Mouse (Mus musculus) embryonic facial prominence, embryonic 10.5 days (tissue): ENCODE results near the gene Zbtb37. TPM values are rescaled to one million over a fixed set of nuclear protein-coding genes. Genes with fewer than 3 reads are reported as not detected.

Experiments used
- DNase-seq: peaks from one replicate; pipeline ENCODE4 v3.0.0-alpha.2; 2017; ENCODE audit warnings: low spot score
- H3K27ac ChIP-seq: fragments of 300-500 bp; sonication (generic); replicated peaks from 2 replicates; pipeline ENCODE4 v1.5.1; 2016; ENCODE audit warnings: mild to moderate bottlenecking
- H3K27me3 ChIP-seq: fragments of 300-500 bp; sonication (generic); replicated peaks from 2 replicates; pipeline ENCODE4 v1.6.1; 2016; ENCODE audit warnings: low read depth, mild to moderate bottlenecking; ENCODE audit not compliant: poor library complexity, severe bottlenecking
- H3K36me3 ChIP-seq: fragments of 300-500 bp; sonication (generic); replicated peaks from 2 replicates; pipeline ENCODE4 v1.6.1; 2016; ENCODE audit warnings: mild to moderate bottlenecking, moderate library complexity
- H3K4me1 ChIP-seq: fragments of 300-500 bp; sonication (generic); 2 replicates; pipeline ENCODE4 v1.6.1; 2016
- H3K4me3 ChIP-seq: fragments of 300-500 bp; sonication (generic); 2 replicates; pipeline ENCODE4 v1.5.1; 2016; ENCODE audit warnings: mild to moderate bottlenecking, moderate library complexity
- H3K9me3 ChIP-seq: fragments of 300-500 bp; sonication (generic); 2 replicates; pipeline ENCODE4 v1.6.1; 2016; ENCODE audit warnings: mild to moderate bottlenecking
- WGBS: fragments of 180-500 bp; shearing (Covaris S2); methylation state at CpG from one replicate; pipeline ENCODE4 v1.1.7; 2016; 5-methylcytosine and 5-hydroxymethylcytosine counted together
- polyA plus RNA-seq: library from polyadenylated mRNA; unstranded; fragments of >200 nt; fragmentation: Nextera tagmentation; extraction: Ambion mirVana; gene quantifications from 2 replicates; pipeline ENCODE4 v1.2.1, GENCODE M21; 2016

The Zbtb37 gene
- polyA plus RNA-seq = 5.7 TPM in 2 replicates

GRCm38 (mm10) chr1:161034435-161035280, at the start of gene Zbtb37:
Zbtb37 (minus strand) TSS chr1:161034849.
- under 1% methylated on average over 76 of the region's 76 CpGs for WGBS
- Histone ChIP-seq H3K36me3 (peaks cover 72% of the 10 kb centered on the region), H3K9me3 (no peaks in the 10 kb centered on the region), H3K4me3 (peak within 1 kb of the TSS; percentile 86), H3K27ac (peak within 1 kb of the TSS; percentile 97), H3K27me3 (no peaks in the 10 kb centered on the region), H3K4me1 (peaks cover 15% of the 10 kb centered on the region)
- DNase-seq = peak; percentile 100

GRCm38 (mm10) chr1:161077243-161077642, 42.6 kb upstream of the Zbtb37 start:
- Histone ChIP-seq H3K27me3 (no peaks in the 10 kb centered on the region), H3K4me1 (peaks cover 17% of the 10 kb centered on the region), H3K27ac (no peak overlapping the region), H3K36me3 (peaks cover 73% of the 10 kb centered on the region), H3K9me3 (no peaks in the 10 kb centered on the region), H3K4me3 (no peak overlapping the region)
- 96% methylated on average over 3 of the region's 3 CpGs for WGBS
- no peak for DNase-seq

GRCm38 (mm10) chr1:161076238-161076637, 41.6 kb upstream of the Zbtb37 start:
- H3K4me3 ChIP-seq = no peak overlapping the region
- H3K4me1 ChIP-seq = peaks cover 25% of the 10 kb centered on the region
- H3K27me3 ChIP-seq = no peaks in the 10 kb centered on the region
- DNase-seq = no peak
- peaks cover 67% of the 10 kb centered on the region for H3K36me3 ChIP-seq
- 88% methylated on average over 6 of the region's 6 CpGs for WGBS
- H3K9me3 ChIP-seq = no peaks in the 10 kb centered on the region
- H3K27ac ChIP-seq = no peak overlapping the region

GRCm38 (mm10) chr1:161071272-161071620, 36.6 kb upstream of the Zbtb37 start:
- H3K4me1 ChIP-seq = peaks cover 32% of the 10 kb centered on the region
- no peaks in the 10 kb centered on the region for H3K9me3 ChIP-seq
- H3K27ac ChIP-seq = peak overlapping the region; percentile 91
- WGBS = under 1% methylated on average over 12 of the region's 12 CpGs
- peak overlapping the region; percentile 83 for H3K4me3 ChIP-seq
- peaks cover 19% of the 10 kb centered on the region for H3K36me3 ChIP-seq
- DNase-seq = no peak
- H3K27me3 ChIP-seq = no peaks in the 10 kb centered on the region

- Histone ChIP-seq H3K36me3 (peaks cover 13% of the 10 kb centered on the region), H3K4me3 (peak within 1 kb of the TSS; percentile 83), H3K4me1 (peaks cover 32% of the 10 kb centered on the region), H3K9me3 (no peaks in the 10 kb centered on the region), H3K27ac (peak within 1 kb of the TSS; percentile 91), H3K27me3 (no peaks in the 10 kb centered on the region)
- under 1% methylated on average over 57 of the region's 57 CpGs for WGBS
- DNase-seq = peak; percentile 95
Observed at GRCm38 (mm10) chr1:161070352-161071271, 36.0 kb upstream of the Zbtb37 start, which contains the start of the genes Dars2 and Cenpl. Dars2 (minus strand) TSS chr1:161070658. Cenpl (plus strand) TSS chr1:161070713.

GRCm38 (mm10) chr1:161063351-161063750, 28.7 kb upstream of the Zbtb37 start:
- DNase-seq = no peak
- 78% methylated on average over 1 of the region's 1 CpGs for WGBS
- H3K4me1 ChIP-seq = no peaks in the 10 kb centered on the region
- H3K36me3 ChIP-seq = peaks cover 49% of the 10 kb centered on the region
- H3K4me3 ChIP-seq = no peak overlapping the region
- no peaks in the 10 kb centered on the region for H3K9me3 ChIP-seq
- no peak overlapping the region for H3K27ac ChIP-seq
- H3K27me3 ChIP-seq = no peaks in the 10 kb centered on the region

- no peaks in the 10 kb centered on the region for H3K4me1 ChIP-seq
- no peak for DNase-seq
- no peak overlapping the region for H3K27ac ChIP-seq
- no peak overlapping the region for H3K4me3 ChIP-seq
- H3K9me3 ChIP-seq = no peaks in the 10 kb centered on the region
- H3K27me3 ChIP-seq = no peaks in the 10 kb centered on the region
- WGBS = 96% methylated on average over 1 of the region's 1 CpGs
- peaks cover 83% of the 10 kb centered on the region for H3K36me3 ChIP-seq
Observed at GRCm38 (mm10) chr1:161057164-161057563, 22.5 kb upstream of the Zbtb37 start.

- DNase-seq = no peak
- Histone ChIP-seq H3K4me1 (no peaks in the 10 kb centered on the region), H3K36me3 (peaks cover 97% of the 10 kb centered on the region), H3K9me3 (no peaks in the 10 kb centered on the region), H3K27ac (no peak overlapping the region), H3K27me3 (no peaks in the 10 kb centered on the region), H3K4me3 (no peak overlapping the region)
- 87% methylated on average over 3 of the region's 3 CpGs for WGBS
Observed at GRCm38 (mm10) chr1:161046972-161047371, 12.3 kb upstream of the Zbtb37 start.

GRCm38 (mm10) chr1:161041261-161042020, 6.8 kb upstream of the Zbtb37 start:
- Histone ChIP-seq H3K27me3 (no peaks in the 10 kb centered on the region), H3K27ac (no peak overlapping the region), H3K36me3 (peaks cover 83% of the 10 kb centered on the region), H3K9me3 (no peaks in the 10 kb centered on the region), H3K4me3 (no peak overlapping the region), H3K4me1 (peaks cover 6% of the 10 kb centered on the region; the same call in 1 of the 2 replicates)
- no peak for DNase-seq
- WGBS = 90% methylated on average over 7 of the region's 7 CpGs

GRCm38 (mm10) chr1:161040855-161041254, 6.2 kb upstream of the Zbtb37 start:
- no peak overlapping the region for H3K4me3 ChIP-seq
- DNase-seq = no peak
- H3K27ac ChIP-seq = no peak overlapping the region
- no peaks in the 10 kb centered on the region for H3K9me3 ChIP-seq
- no peaks in the 10 kb centered on the region for H3K27me3 ChIP-seq
- H3K36me3 ChIP-seq = peaks cover 83% of the 10 kb centered on the region
- peaks cover 6% of the 10 kb centered on the region; the same call in 1 of the 2 replicates for H3K4me1 ChIP-seq

GRCm38 (mm10) chr1:161040426-161040770, 5.7 kb upstream of the Zbtb37 start:
- Histone ChIP-seq H3K27ac (no peak overlapping the region), H3K4me1 (peaks cover 6% of the 10 kb centered on the region; the same call in 1 of the 2 replicates)
- 70% methylated on average over 1 of the region's 1 CpGs for WGBS

More at GRCm38 (mm10) chr1:161040426-161040770, 5.7 kb upstream of the Zbtb37 start:
- DNase-seq = no peak
- Histone ChIP-seq H3K36me3 (peaks cover 83% of the 10 kb centered on the region), H3K27me3 (no peaks in the 10 kb centered on the region), H3K4me3 (no peak overlapping the region), H3K9me3 (no peaks in the 10 kb centered on the region)
